Mouse (Mus musculus): Measurements from ENCODE around the gene Btg3.

DNA sequence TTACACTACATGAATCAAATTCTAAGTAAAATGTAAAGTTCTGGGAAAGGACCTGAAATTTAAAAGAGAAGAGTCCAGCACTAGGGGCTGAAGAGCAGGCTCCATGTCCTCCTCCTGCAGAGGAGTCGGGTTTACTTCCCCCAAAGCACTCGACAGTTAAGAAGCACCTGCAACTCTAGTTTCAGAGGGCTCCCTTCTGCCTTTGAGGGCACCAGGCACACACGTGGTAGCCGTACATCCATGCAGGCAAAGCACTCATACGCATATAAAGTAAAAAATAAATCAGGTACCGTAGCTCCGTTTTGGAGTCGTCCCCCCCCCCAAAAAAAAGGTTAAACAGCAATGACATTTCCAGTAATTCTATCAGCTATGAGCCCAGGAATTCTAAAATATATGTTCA is 3.2 kb downstream of the Btg3 start:
- TF ChIP-seq UBTF (IDR thresholded peaks at IDR 0.05; ENCODE audit: low read depth, low read length) = no peak
- peak; percentile 53 for TF ChIP-seq POLR2A (IDR thresholded peaks at IDR 0.05; ENCODE audit: low read depth, low read length)
- TF ChIP-seq ETS1 (conservative IDR thresholded peaks at IDR 0.05; ENCODE audit: low read depth, low read length) = no peak
- no peak for TF ChIP-seq CTCF (conservative IDR thresholded peaks at IDR 0.05 in 1 of 2, IDR thresholded peaks at IDR 0.05 in 1 of 2; ENCODE audit: low read depth in 2 of 2, low read length in 2 of 2)
- peak; percentile 41 for TF ChIP-seq BHLHE40 (IDR thresholded peaks at IDR 0.05; ENCODE audit: low read depth, low read length)
- TF ChIP-seq ZNF384 (IDR thresholded peaks at IDR 0.05; ENCODE audit: low read depth, low read length) = no peak
- no peak for TF ChIP-seq ELF1 (IDR thresholded peaks at IDR 0.05; ENCODE audit: low read depth, low read length)
- TF ChIP-seq MAFK (IDR thresholded peaks at IDR 0.05; ENCODE audit: insufficient replicate concordance, low read length) = no peak
- no peak for TF ChIP-seq NRF1 (IDR thresholded peaks at IDR 0.05; ENCODE audit: low read depth, low read length)
- no peak for TF ChIP-seq CHD2 (IDR thresholded peaks at IDR 0.05; ENCODE audit: low read length)
- no peak for TF ChIP-seq NELFE (IDR thresholded peaks at IDR 0.05; ENCODE audit: low read depth, low read length)
- TF ChIP-seq MYC (IDR thresholded peaks at IDR 0.05; ENCODE audit: low read depth, low read length) = peak; percentile 96
- TF ChIP-seq GABPA (IDR thresholded peaks at IDR 0.05; ENCODE audit: insufficient replicate concordance, low read depth, low read length) = no peak
